Mouse (Mus musculus) bone marrow macrophage, adult 2 months (primary cell): Measurements from ENCODE around the gene Mad1l1.

Experiments used
- CTCF ChIP-seq: IDR thresholded peaks from 2 replicates; pipeline ENCODE4 v1.5.1; 2012; ENCODE audit warnings: low read depth, mild to moderate bottlenecking, low read length, moderate library complexity
- POLR2A ChIP-seq: IDR thresholded peaks from 2 replicates; pipeline ENCODE4 v1.6.1; 2012; ENCODE audit warnings: mild to moderate bottlenecking, low read depth, low read length, borderline replicate concordance

- TF ChIP-seq CTCF (no peak), POLR2A (no peak)
Measured at GRCm38 (mm10) chr5:139964391-139964790, 357.0 kb downstream of the Mad1l1 start.
